Mouse (Mus musculus) stomach, embryonic 14.5 days (tissue): ENCODE results near the gene Hnrnpa3. TPM values are rescaled to one million over a fixed set of nuclear protein-coding genes. Genes with fewer than 3 reads are reported as not detected.
A peak's percentile ranks its signal among the peaks of the same experiment; 100 is the strongest.

Experiments used
- ATAC-seq: fragments of 200-750 bp; cut with Nextera tagmentation; 2 replicates; pipeline ENCODE4 v1.8.0; 2017; ENCODE audit warnings: low read depth, moderate TSS enrichment; ENCODE audit not compliant: insufficient number of reproducible peaks, insufficient read depth, low FRiP score
- H3K27ac ChIP-seq: fragments of 300-500 bp; sonication (generic); 2 replicates; pipeline ENCODE4 v1.5.1; 2014; ENCODE audit warnings: mild to moderate bottlenecking, low read length, moderate library complexity, mixed read lengths
- H3K27me3 ChIP-seq: fragments of 300-500 bp; sonication (generic); 2 replicates; pipeline ENCODE4 v1.6.1; 2014; ENCODE audit warnings: low read length, control low read depth, mixed read lengths; ENCODE audit not compliant: control insufficient read depth, insufficient read depth
- H3K36me3 ChIP-seq: fragments of 300-500 bp; sonication (generic); 2 replicates; pipeline ENCODE4 v1.6.1; 2014; ENCODE audit warnings: mild to moderate bottlenecking, control low read depth, low read length, moderate library complexity, mixed read lengths; ENCODE audit not compliant: control insufficient read depth, insufficient read depth
- H3K4me1 ChIP-seq: fragments of 300-500 bp; sonication (generic); 2 replicates; pipeline ENCODE4 v1.6.1; 2014; ENCODE audit warnings: low read length, control low read depth, mixed read lengths; ENCODE audit not compliant: control insufficient read depth, insufficient read depth
- H3K4me2 ChIP-seq: fragments of 300-500 bp; sonication (generic); replicated peaks from 2 replicates; pipeline ENCODE4 v1.6.1; 2014; ENCODE audit warnings: low read depth, low read length, control low read depth
- H3K4me3 ChIP-seq: fragments of 300-500 bp; sonication (generic); 2 replicates; pipeline ENCODE4 v1.5.1; 2014; ENCODE audit warnings: low read depth, low read length, control low read depth
- H3K9ac ChIP-seq: fragments of 300-500 bp; sonication (generic); replicated peaks from 2 replicates; pipeline ENCODE4 v1.6.1; 2014; ENCODE audit warnings: low read depth, mild to moderate bottlenecking, control low read depth, low read length, moderate library complexity, mixed read lengths
- H3K9me3 ChIP-seq: fragments of 300-500 bp; sonication (generic); 2 replicates; pipeline ENCODE4 v1.6.1; 2016; ENCODE audit warnings: low read depth, low read length, control low read depth; ENCODE audit not compliant: control insufficient read depth
- WGBS: fragments of 180-500 bp; shearing (Covaris S2); extraction: QIAGEN DNeasy Blood & Tissue Kit; methylation state at CpG from one replicate; pipeline ENCODE4 v1.1.7; 2014; 5-methylcytosine and 5-hydroxymethylcytosine counted together
- polyA plus RNA-seq: library from polyadenylated mRNA; unstranded; fragments of >200 nt; fragmentation: Nextera tagmentation; extraction: Ambion mirVana; gene quantifications from 2 replicates; pipeline ENCODE4 v1.2.1, GENCODE M21; 2014

Gene Hnrnpa3
- polyA plus RNA-seq, 1 experiment from 2014 or later: 247 TPM

DNA sequence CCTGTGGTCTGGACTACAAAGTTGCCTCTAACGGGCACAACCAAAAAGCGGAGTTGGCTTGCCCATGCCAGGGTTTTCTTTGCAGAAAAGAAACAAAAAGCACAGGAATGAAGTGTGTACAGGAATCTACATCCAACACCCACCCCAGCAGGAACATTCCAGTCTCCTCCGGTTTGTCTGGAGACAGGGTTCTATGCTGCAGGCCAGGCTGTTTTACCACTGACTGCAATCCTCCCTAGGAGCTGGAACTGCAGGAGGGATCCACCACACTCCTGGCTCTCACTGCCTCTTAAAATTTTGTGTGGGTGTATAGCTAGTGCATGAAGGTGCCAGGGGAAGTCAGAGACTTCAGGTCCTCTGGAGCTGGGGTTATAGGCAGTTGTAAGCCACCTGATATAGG, 39.8 kb downstream of the Hnrnpa3 start:
- H3K27ac ChIP-seq: no peak overlapping the region
- no peaks in the 10 kb centered on the region; the same call in 1 of the 2 replicates for H3K36me3 ChIP-seq
- H3K4me3 ChIP-seq: no peak overlapping the region
- H3K27me3 ChIP-seq: no peaks in the 10 kb centered on the region
- 0 out of 2 replicates have a peak overlapping the region, but pooled peaks have one; percentile 6 for H3K9ac ChIP-seq
- no peaks in the 10 kb centered on the region for H3K9me3 ChIP-seq
- peaks cover 39% of the 10 kb centered on the region for H3K4me1 ChIP-seq
- no peak for ATAC-seq
- H3K4me2 ChIP-seq: no peak overlapping the region
- WGBS: 87% methylated on average over 3 of the region's 3 CpGs

DNA sequence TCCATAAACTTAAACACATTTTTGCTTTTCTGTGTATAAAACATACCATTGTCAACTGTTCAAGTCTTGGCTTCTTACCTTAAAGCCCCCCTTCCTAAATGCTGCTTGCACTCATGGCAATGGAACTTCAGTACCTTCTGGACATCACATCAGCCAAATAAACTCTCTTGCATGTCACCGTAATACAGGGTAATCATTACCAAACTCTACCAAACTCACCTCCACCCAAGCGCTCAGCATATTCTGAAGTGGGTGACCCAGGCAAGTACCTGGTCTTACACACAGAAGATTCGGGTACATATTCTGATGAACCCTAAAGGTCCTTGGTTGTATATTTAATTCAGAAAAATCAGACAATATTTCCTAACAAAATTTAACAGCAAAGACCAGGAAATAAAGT, 41.5 kb downstream of the Hnrnpa3 start:
- no peaks in the 10 kb centered on the region; the same call in 1 of the 2 replicates for H3K36me3 ChIP-seq
- WGBS: 84% methylated on average over 3 of the region's 3 CpGs
- H3K27me3 ChIP-seq: no peaks in the 10 kb centered on the region
- H3K4me1 ChIP-seq: peaks cover 44% of the 10 kb centered on the region
- no peak overlapping the region for H3K9ac ChIP-seq
- no peaks in the 10 kb centered on the region for H3K9me3 ChIP-seq
- peak overlapping the region; percentile 79; the same call in 1 of the 2 replicates for H3K4me2 ChIP-seq
- no peak overlapping the region for H3K27ac ChIP-seq
- no peak overlapping the region for H3K4me3 ChIP-seq
- no peak for ATAC-seq

DNA sequence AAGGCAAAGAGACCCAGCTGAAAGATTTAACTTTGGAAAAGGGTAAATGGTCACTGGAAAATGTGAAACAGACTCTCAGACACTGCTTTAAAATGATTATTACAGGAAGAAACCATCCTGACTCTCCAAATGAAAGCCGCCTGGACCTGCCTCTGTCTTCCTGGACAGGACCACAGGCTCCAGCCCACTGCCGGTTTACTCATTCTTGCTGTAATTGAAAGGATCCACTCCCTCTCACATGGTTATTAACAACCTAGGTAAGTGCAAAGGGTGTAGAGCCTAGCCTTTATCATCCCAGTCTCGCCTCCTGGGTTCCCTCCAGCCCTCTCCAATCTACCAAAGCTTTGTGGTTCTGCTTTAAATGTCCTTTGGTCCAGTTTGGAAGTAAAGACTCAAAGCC, 42.1 kb downstream of the Hnrnpa3 start:
- Histone ChIP-seq H3K9ac (0 out of 2 replicates have a peak overlapping the region, but pooled peaks have one; percentile 6), H3K36me3 (no peaks in the 10 kb centered on the region; the same call in 1 of the 2 replicates), H3K27ac (no peak overlapping the region), H3K4me1 (peaks cover 43% of the 10 kb centered on the region), H3K9me3 (no peaks in the 10 kb centered on the region), H3K4me2 (peak overlapping the region; percentile 79), H3K4me3 (peak overlapping the region; percentile 95; the same call in 1 of the 2 replicates), H3K27me3 (no peaks in the 10 kb centered on the region)
- ATAC-seq: no peak
- 65% methylated on average over 3 of the region's 3 CpGs for WGBS

DNA sequence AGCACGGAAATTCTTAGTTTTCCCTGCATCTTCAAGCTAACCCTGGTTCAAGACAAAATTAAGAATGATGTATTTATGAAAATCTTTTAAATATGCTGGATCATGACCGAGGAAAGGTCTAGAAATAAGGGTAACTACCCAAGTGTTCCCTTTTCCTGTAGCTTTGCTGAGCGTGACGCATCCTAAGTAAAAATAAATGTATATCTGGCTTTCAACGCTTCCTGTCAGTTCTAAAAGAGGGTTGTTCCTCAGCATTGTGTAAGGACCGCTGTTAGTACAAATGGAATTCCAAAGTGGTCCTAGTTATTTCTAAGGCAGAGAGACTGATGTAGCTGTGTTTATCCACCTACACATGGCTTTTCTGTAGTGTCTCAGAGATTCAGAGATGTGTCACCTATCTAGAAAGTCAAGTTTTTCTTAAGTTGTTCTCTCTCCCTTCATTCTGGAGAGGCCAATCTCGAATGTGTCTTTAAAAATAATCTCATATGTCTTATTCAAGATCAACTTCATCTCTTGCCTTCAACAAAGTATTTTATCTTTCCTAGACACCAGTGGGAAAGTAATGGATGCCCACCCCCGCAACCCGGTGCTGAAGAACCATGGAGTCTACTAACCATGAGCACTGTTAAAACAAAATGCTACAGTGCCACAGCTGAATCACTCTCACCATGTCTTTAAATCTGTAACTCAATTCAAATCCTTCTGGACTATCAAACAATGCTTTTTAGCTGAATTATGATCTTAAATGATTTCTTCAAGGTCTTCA, 42.9 kb downstream of the Hnrnpa3 start:
- Histone ChIP-seq H3K4me2 (peak overlapping the region; percentile 79), H3K36me3 (no peaks in the 10 kb centered on the region; the same call in 1 of the 2 replicates), H3K27ac (no peak overlapping the region; the same call in 1 of the 2 replicates), H3K4me3 (peak overlapping the region; percentile 95), H3K9ac (peak overlapping the region; percentile 92; the same call in 1 of the 2 replicates), H3K4me1 (peaks cover 35% of the 10 kb centered on the region), H3K9me3 (no peaks in the 10 kb centered on the region), H3K27me3 (no peaks in the 10 kb centered on the region)
- WGBS: 52% methylated on average over 9 of the region's 9 CpGs
- ATAC-seq: no peak

DNA sequence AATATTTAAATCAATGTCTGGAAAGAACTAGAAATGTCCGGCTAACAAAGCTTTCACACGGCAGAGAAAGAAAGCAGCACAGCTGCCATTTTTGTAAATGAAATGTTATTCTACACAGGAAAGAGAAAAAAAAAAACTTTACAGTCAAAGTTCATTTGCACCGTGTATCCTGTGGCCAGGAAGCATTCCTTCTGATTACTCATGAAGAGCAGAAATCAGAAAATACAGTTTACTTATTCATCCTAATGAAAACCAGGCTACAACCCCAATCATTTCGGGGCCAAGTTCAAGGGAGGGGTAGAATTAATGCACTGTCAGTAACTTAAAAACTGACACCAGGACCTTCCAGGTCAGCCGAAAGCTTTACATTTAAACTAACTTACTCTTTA, 43.5 kb downstream of the Hnrnpa3 start:
- ATAC-seq: no peak
- Histone ChIP-seq H3K27me3 (no peaks in the 10 kb centered on the region), H3K9me3 (no peaks in the 10 kb centered on the region), H3K4me1 (peaks cover 30% of the 10 kb centered on the region), H3K4me2 (peak overlapping the region; percentile 79), H3K4me3 (peak overlapping the region; percentile 95), H3K27ac (peak overlapping the region; percentile 97), H3K36me3 (no peaks in the 10 kb centered on the region; the same call in 1 of the 2 replicates), H3K9ac (peak overlapping the region; percentile 92)
- 8% methylated on average over 5 of the region's 5 CpGs for WGBS

DNA sequence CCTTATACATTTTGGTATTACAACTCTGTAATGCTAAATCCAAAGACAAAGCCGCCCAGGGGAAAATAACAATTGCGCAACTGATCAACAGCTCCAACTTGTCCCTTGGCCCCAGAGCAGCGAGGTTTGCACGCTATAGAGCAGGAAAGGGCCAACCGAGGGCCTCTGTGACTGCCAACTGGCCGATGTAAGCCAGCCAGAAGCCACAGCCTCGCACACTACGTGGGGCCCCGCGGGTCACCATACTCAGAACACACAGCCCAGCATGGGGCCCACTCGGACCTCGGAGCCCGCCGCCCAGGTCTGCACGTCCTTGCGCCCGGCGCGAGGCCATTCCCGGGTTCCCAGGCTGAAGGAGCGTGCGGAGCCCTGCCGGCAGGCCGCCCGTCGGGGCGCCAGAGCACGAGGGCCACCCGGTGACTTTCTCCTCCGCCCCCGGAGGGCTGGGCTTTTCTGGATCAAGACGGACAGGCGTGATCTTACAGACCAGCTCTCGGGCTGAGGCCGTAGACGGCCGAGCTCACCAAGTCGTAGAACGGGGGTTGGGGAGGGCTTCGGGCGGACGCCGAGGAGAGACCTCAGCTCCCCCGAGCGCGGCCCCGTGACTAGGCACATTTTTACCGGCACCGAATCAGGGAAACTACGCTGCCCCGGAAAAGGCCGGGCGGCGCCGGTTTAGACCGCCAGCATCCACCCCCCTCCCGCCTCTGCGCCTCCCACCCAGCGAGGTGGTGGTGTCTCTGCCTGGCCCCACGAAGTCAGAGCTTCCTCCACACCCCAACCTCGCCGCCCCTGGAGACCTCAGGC, 44.5 kb downstream of the Hnrnpa3 start:
- no peaks in the 10 kb centered on the region; the same call in 1 of the 2 replicates for H3K36me3 ChIP-seq
- peak overlapping the region; percentile 92 for H3K9ac ChIP-seq
- H3K9me3 ChIP-seq: no peaks in the 10 kb centered on the region
- peak overlapping the region; percentile 97 for H3K27ac ChIP-seq
- no peaks in the 10 kb centered on the region for H3K27me3 ChIP-seq
- peak overlapping the region; percentile 95 for H3K4me3 ChIP-seq
- peak; percentile 31 for ATAC-seq
- peaks cover 26% of the 10 kb centered on the region for H3K4me1 ChIP-seq
- WGBS: under 1% methylated on average over 57 of the region's 62 CpGs
- H3K4me2 ChIP-seq: peak overlapping the region; percentile 79

DNA sequence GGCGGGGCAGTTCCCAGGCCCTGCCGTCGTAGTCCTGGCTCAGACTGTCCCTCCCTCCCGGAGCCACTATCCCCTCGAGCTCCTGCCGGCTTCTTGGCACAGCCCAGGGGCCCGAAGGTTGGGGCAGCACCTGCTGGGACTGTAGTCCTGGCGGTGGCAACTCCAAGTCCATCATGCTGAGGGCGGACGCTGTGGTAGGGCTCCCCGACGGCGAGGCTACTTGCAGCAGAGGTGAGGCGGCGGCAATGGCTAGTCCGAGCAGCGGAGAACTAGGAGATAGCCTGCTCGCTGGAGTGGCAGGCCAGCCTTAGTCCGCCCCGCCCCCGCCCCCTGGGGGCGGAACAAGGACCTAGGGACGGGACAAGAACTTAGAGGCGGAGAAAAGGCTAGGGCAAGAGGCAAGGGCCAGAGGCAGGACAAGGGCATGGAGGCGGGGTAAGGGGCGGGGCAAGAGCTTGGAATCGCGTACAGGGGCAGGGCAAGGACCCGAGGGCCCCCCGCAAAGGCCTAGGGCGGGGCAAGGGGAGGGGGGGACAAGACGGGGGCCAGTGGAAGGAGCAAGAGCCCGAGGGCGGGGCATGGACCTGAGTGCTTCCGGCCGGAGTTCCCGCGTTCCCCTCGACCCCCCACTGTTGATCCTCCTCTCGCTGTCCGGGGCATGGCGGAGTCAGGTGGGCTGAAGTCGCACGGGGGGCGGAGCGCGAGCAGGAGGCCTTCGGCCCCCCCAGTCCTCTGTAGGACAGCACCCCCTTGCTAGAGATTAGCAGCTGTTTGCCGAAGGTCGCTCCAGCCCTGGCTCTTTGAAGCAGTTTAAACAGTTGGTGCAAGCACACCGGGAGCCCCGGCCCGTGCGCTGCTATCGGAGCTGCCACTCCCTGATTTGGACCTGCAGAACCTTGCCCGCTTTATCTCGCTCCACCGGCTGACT, 45.4 kb downstream of the Hnrnpa3 start, which contains the start of gene Nfe2l2:
Gene Nfe2l2 (minus strand): TSS at position 408 of the 928 bp plus-strand sequence.
- under 1% methylated on average over 58 of the region's 58 CpGs for WGBS
- peak within 1 kb of the TSS; percentile 92 for H3K9ac ChIP-seq
- peaks cover 3% of the 10 kb centered on the region; the same call in 1 of the 2 replicates for H3K9me3 ChIP-seq
- H3K27ac ChIP-seq: peak within 1 kb of the TSS; percentile 97
- H3K4me3 ChIP-seq: peak within 1 kb of the TSS; percentile 95
- peaks cover 26% of the 10 kb centered on the region for H3K4me1 ChIP-seq
- H3K36me3 ChIP-seq: no peaks in the 10 kb centered on the region; the same call in 1 of the 2 replicates
- ATAC-seq: peak; percentile 92
- H3K4me2 ChIP-seq: peak within 1 kb of the TSS; percentile 79
- no peaks in the 10 kb centered on the region for H3K27me3 ChIP-seq
